Mouse (Mus musculus) brain, embryonic 14.5 days (tissue): Measurements from ENCODE around the gene Arhgap44.

Experiments used
- CTCF ChIP-seq: fragments of 200-500 bp; IDR thresholded peaks from 2 replicates; pipeline ENCODE4 v1.5.1; 2012; ENCODE audit warnings: inconsistent platforms, mild to moderate bottlenecking, moderate library complexity, borderline replicate concordance; ENCODE audit not compliant: insufficient read depth, insufficient read length; ENCODE audit errors: extremely low read depth
- POLR2A ChIP-seq: fragments of 200-500 bp; IDR thresholded peaks from 2 replicates; pipeline ENCODE4 v1.6.1; 2012; ENCODE audit warnings: mild to moderate bottlenecking, inconsistent platforms, borderline replicate concordance; ENCODE audit not compliant: poor library complexity, insufficient read depth, insufficient read length, severe bottlenecking; ENCODE audit errors: extremely low read depth

GRCm38 (mm10) chr11:64956962-64957729 lies 205.6 kb downstream of the Arhgap44 start:
- no peak for TF ChIP-seq CTCF
- no peak for TF ChIP-seq POLR2A
